In the genomic region with DNA sequence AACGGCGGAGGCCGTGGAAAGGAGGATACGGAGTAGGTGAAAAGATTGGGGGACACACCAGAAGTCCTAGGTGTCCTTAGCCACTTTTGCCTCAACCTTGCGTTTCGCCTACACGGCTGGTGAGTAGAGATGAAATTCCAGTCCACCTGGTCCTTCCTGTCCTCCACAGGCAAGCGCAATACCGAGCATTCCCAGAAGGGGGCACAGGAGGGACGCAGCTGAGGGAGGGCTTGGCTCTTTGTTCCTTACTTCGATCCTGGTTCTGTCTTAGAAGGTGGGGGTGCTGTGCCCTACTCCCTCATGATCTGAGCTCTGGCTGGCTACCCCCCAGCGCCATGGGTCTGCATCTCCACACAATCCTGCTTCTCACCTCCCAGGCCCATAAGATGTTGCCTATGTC, we compare ENCODE assay signal across 9 mouse cellular contexts. TPM values are rescaled to one million over a fixed set of nuclear protein-coding genes. Genes with fewer than 3 reads are reported as not detected.
DNase-seq lines count a peak whose midpoint lies in the region; ATAC-seq and TF ChIP-seq lines count a peak whose summit lies in the region.
"Had no signal": no experiment of that assay in that cellular context is flagged by ENCODE, and none has a peak within 500 bp of the region (broad histone marks: within the 10 kb centered on the region; RNA-seq: fewer than 3 reads in every experiment).

No protein-coding gene starts in this region.

- DNase-seq in MEL-GATA-1-ER (ENCODE audit: extremely low read depth, low read depth) = peak; percentile 13
- peak; percentile 89 for DNase-seq in cerebellum, adult 9-11 months
- DNase-seq in gastrocnemius, postnatal 14 days = peak; percentile 68
- peak; percentile 62 for DNase-seq in layer of hippocampus, adult 9-10 months (ENCODE audit: low spot score)
- DNase-seq in lung, postnatal 4 days = peak; percentile 53 to 81
- DNase-seq in spleen, adult 2 months (ENCODE audit: low read depth in 1 of 2, low spot score in 2 of 2) = peak in 1 of 2 experiments; percentile 26

- no peaks in the 10 kb centered on the region for H3K36me3 ChIP-seq in C2C12 (ENCODE audit: control insufficient read depth, insufficient read depth)
- no peaks in the 10 kb centered on the region for H3K36me3 ChIP-seq in spleen, adult 2 months (ENCODE audit: control insufficient read depth, insufficient read depth, low read length)
- H3K36me3 ChIP-seq: stomach, embryonic 15.5 days had no signal

- TF ChIP-seq POLR2A in spleen, adult 2 months (IDR thresholded peaks at IDR 0.05; ENCODE audit: low read depth, low read length) = no peak

- no peaks in the 10 kb centered on the region for H3K4me1 ChIP-seq in spleen, adult 2 months (ENCODE audit: control insufficient read depth, insufficient read depth, insufficient read length)
- H3K4me1 ChIP-seq: stomach, embryonic 15.5 days had no signal

- no peak overlapping the region for H3K4me3 ChIP-seq in C2C12 (ENCODE audit: insufficient read depth, poor library complexity, severe bottlenecking)
- no peak overlapping the region for H3K4me3 ChIP-seq in spleen, adult 2 months (ENCODE audit: extremely low read depth, insufficient read depth, insufficient read length)
- H3K4me3 ChIP-seq: stomach, embryonic 15.5 days had no signal

- ATAC-seq in erythroblast, adult 5-6 weeks (replicated peaks; ENCODE audit: low FRiP score, poor library complexity, severe bottlenecking) = no peak

- no peak overlapping the region for H3ac ChIP-seq in C2C12 (ENCODE audit: control insufficient read depth, insufficient read length, low read depth)

- intact Hi-C loops in gastrocnemius, postnatal 14 days (cut with DNase I; ENCODE audit: low total_unique reads) = no loop called here

- H3K27ac ChIP-seq in spleen, adult 2 months (ENCODE audit: insufficient read depth, low read length) = no peak overlapping the region
- H3K27ac ChIP-seq: stomach, embryonic 15.5 days had no signal

- WGBS in spleen, adult 2 months = 44% methylated on average over 12 of the region's 12 CpGs

- peaks cover 76% of the 10 kb centered on the region for H3K27me3 ChIP-seq in C2C12 (ENCODE audit: control insufficient read depth, insufficient read depth, insufficient read length)
- H3K27me3 ChIP-seq in spleen, adult 2 months (ENCODE audit: control insufficient read depth, insufficient read depth, low read length) = no peaks in the 10 kb centered on the region; the same call in 1 of the 2 replicates

- TF ChIP-seq CTCF in C2C12 (IDR thresholded peaks at IDR 0.05; ENCODE audit: control insufficient read depth, insufficient read depth, insufficient read length) = peak; percentile 59
- peak; percentile 55; the same call in 1 of the 2 replicates for TF ChIP-seq CTCF in spleen, adult 2 months (IDR thresholded peaks at IDR 0.05; ENCODE audit: extremely low read depth, insufficient read depth, insufficient read length, insufficient replicate concordance)

- no peaks in the 10 kb centered on the region for H3K79me2 ChIP-seq in C2C12 (ENCODE audit: control insufficient read depth, insufficient read depth)

- H3K79me3 ChIP-seq in C2C12 (ENCODE audit: low read depth) = no peaks in the 10 kb centered on the region

TF ChIP-seq in C2C12, 6 proteins besides CTCF, POLR2A, EP300 and RAD21:
- TF ChIP-seq MAX (IDR thresholded peaks at IDR 0.05) (no peak), MYOD1 (IDR thresholded peaks at IDR 0.05; ENCODE audit: control insufficient read depth, insufficient read length, low read depth) (no peak), CEBPB (IDR thresholded peaks at IDR 0.05; ENCODE audit: low read depth) (no peak), MYOG (IDR thresholded peaks at IDR 0.05; ENCODE audit: control insufficient read depth, extremely low read depth, insufficient read length) (no peak), USF1 (IDR thresholded peaks at IDR 0.05; ENCODE audit: low read depth) (no peak), FOSL1 (IDR thresholded peaks at IDR 0.05; ENCODE audit: insufficient read depth, low read length, poor library complexity, severe bottlenecking) (no peak)

RNA-seq across cellular contexts. Expression of a gene that starts 7.5 kb away (rescaled TPM):
- 0.06 TPM for polyA plus RNA-seq in C2C12 (2012; fragmentation: generic; extraction: Trizol)
- total RNA-seq in gastrocnemius, postnatal 14 days (2021) = 1 to 10 TPM; 1.6 to 2.6 TPM
- 2.9 and 3.0 TPM in 2 replicates for polyA plus RNA-seq in spleen, adult 2 months (2012; rRNA removed)
- total RNA-seq in erythroblast, adult 5-6 weeks (2015; ENCODE audit: low replicate concordance) = 1.9 TPM in 1 of 2 replicates, not detected in the other
- not detected in 2 replicates for total RNA-seq in erythroblast, adult 5-6 weeks (2017; ENCODE audit: low replicate concordance)

RNA-seq across cellular contexts. Expression of a gene that starts 29.2 kb away (rescaled TPM):
- not detected for polyA plus RNA-seq in C2C12 (2012; fragmentation: generic; extraction: Trizol)
- total RNA-seq in gastrocnemius, postnatal 14 days (2021) = under 1 TPM; 0.53 to 0.62 TPM
- polyA plus RNA-seq in spleen, adult 2 months (2012; rRNA removed) = 0.02 and 0.22 TPM in 2 replicates
- not detected in 2 replicates for total RNA-seq in erythroblast, adult 5-6 weeks (2015; ENCODE audit: low replicate concordance)
- total RNA-seq in erythroblast, adult 5-6 weeks (2017; ENCODE audit: low replicate concordance) = not detected in 2 replicates
- polyA plus RNA-seq: stomach, embryonic 15.5 days had no signal

RNA-seq across cellular contexts. Expression of a gene that starts 40.3 kb away (rescaled TPM):
- 0.90 TPM for polyA plus RNA-seq in C2C12 (2012; fragmentation: generic; extraction: Trizol)
- under 1 TPM; 0.62 to 0.66 TPM for total RNA-seq in gastrocnemius, postnatal 14 days (2021)
- polyA plus RNA-seq in spleen, adult 2 months (2012; rRNA removed) = 0.13 and 0.72 TPM in 2 replicates
- not detected in 2 replicates for total RNA-seq in erythroblast, adult 5-6 weeks (2015; ENCODE audit: low replicate concordance)
- 0.56 TPM in 1 of 2 replicates, not detected in the other for total RNA-seq in erythroblast, adult 5-6 weeks (2017; ENCODE audit: low replicate concordance)
